Mouse (Mus musculus): ENCODE data around the gene Hsd17b11. TPM values are rescaled to one million over a fixed set of nuclear protein-coding genes. Genes with fewer than 3 reads are reported as not detected.

Gene Hsd17b11
- total and polyA plus RNA-seq, 3 experiments, result 9.4 to 25.8 (median 15.3) TPM

- H3K36me3 ChIP-seq (replicated peaks in 1 of 2; ENCODE audit: control insufficient read depth in 1 of 2, insufficient read depth in 1 of 2, low read length in 1 of 2), result no peaks in the 10 kb centered on the region
- H3K79me2 ChIP-seq (replicated peaks; ENCODE audit: control insufficient read depth, extremely low read depth, insufficient read depth, poor library complexity, severe bottlenecking), result no peaks in the 10 kb centered on the region
- H3K9me3 ChIP-seq (replicated peaks; ENCODE audit: low read length), result no peaks in the 10 kb centered on the region
- dilution Hi-C loops (cut with MboI; ENCODE audit: extremely low pct_ligation_motif_present, extremely low pct_unique_long_range_greater_than_20kb, low sequenced_read_pairs), result no loop called here
- in situ Hi-C loops (cut with MboI; ENCODE audit: low pct_ligation_motif_present, low pct_unique_long_range_greater_than_20kb, low sequenced_read_pairs), result no loop called here
- peaks cover 13 to 37% of the 10 kb centered on the region in 2 experiments for H3K4me1 ChIP-seq (ENCODE audit: control insufficient read depth in 1 of 2, insufficient read depth in 2 of 2)
- TF ChIP-seq CHD2 (IDR thresholded peaks at IDR 0.05; ENCODE audit: low read length) (peak; percentile 37; the same call in 1 of the 2 replicates), BHLHE40 (IDR thresholded peaks at IDR 0.05; ENCODE audit: low read depth, low read length) (0 out of 2 replicates have a peak, but pooled peaks have one; percentile 20), NELFE (IDR thresholded peaks at IDR 0.05; ENCODE audit: low read depth, low read length) (no peak), IRF4 (IDR thresholded peaks at IDR 0.05; ENCODE audit: low read depth, low read length) (peak; percentile 56; the same call in 1 of the 2 replicates), JUND (conservative IDR thresholded peaks at IDR 0.05; ENCODE audit: low read depth, low read length) (no peak), KAT2A (IDR thresholded peaks at IDR 0.05; ENCODE audit: insufficient replicate concordance, low read length) (no peak), ZC3H11A (IDR thresholded peaks at IDR 0.05; ENCODE audit: low read depth, low read length) (no peak), ZNF384 (IDR thresholded peaks at IDR 0.05; ENCODE audit: low read depth, low read length) (no peak), MXI1 (IDR thresholded peaks at IDR 0.05; ENCODE audit: low read depth, low read length) (no peak), POLR2A (IDR thresholded peaks at IDR 0.05; ENCODE audit: low read depth, low read length) (no peak), CTCF (conservative IDR thresholded peaks at IDR 0.05 in 1 of 2, IDR thresholded peaks at IDR 0.05 in 1 of 2; ENCODE audit: low read depth in 2 of 2, low read length in 2 of 2) (no peak), RCOR1 (conservative IDR thresholded peaks at IDR 0.05; ENCODE audit: low read depth, low read length) (no peak), SMC3 (IDR thresholded peaks at IDR 0.05; ENCODE audit: low read depth, low read length) (no peak), POLR2AphosphoS2 (IDR thresholded peaks at IDR 0.05; ENCODE audit: low read depth, low read length) (no peak), JUN (IDR thresholded peaks at IDR 0.05; ENCODE audit: insufficient read depth, low read depth, low read length) (no peak), ETS1 (conservative IDR thresholded peaks at IDR 0.05; ENCODE audit: low read depth, low read length) (no peak), MEF2A (IDR thresholded peaks at IDR 0.05; ENCODE audit: borderline replicate concordance, low read depth, low read length) (0 out of 2 replicates have a peak, but pooled peaks have one; percentile 47), ELF1 (IDR thresholded peaks at IDR 0.05; ENCODE audit: low read depth, low read length) (peak; percentile 10; the same call in 1 of the 2 replicates), PAX5 (IDR thresholded peaks at IDR 0.05; ENCODE audit: low read length) (no peak), E2F4 (IDR thresholded peaks at IDR 0.05; ENCODE audit: insufficient replicate concordance, low read depth, low read length) (no peak), HCFC1 (IDR thresholded peaks at IDR 0.05; ENCODE audit: low read depth, low read length) (no peak), ZKSCAN1 (IDR thresholded peaks at IDR 0.05; ENCODE audit: borderline replicate concordance, low read depth, low read length) (no peak), MYC (IDR thresholded peaks at IDR 0.05; ENCODE audit: low read depth, low read length) (no peak), MAFK (IDR thresholded peaks at IDR 0.05; ENCODE audit: insufficient replicate concordance, low read length) (0 out of 2 replicates have a peak, but pooled peaks have one; percentile 18), RAD21 (IDR thresholded peaks at IDR 0.05; ENCODE audit: low read depth, low read length) (no peak), TBP (conservative IDR thresholded peaks at IDR 0.05; ENCODE audit: low read depth, low read length) (no peak), GABPA (IDR thresholded peaks at IDR 0.05; ENCODE audit: insufficient replicate concordance, low read depth, low read length) (no peak), TCF12 (IDR thresholded peaks at IDR 0.05; ENCODE audit: low read depth, low read length) (0 out of 2 replicates have a peak, but pooled peaks have one; percentile 29), CHD1 (IDR thresholded peaks at IDR 0.05; ENCODE audit: low read depth, low read length) (no peak), ZMIZ1 (IDR thresholded peaks at IDR 0.05; ENCODE audit: low read depth, low read length) (no peak), USF1 (IDR thresholded peaks at IDR 0.05; ENCODE audit: low read depth, low read length) (no peak), NRF1 (IDR thresholded peaks at IDR 0.05; ENCODE audit: low read depth, low read length) (no peak), UBTF (IDR thresholded peaks at IDR 0.05; ENCODE audit: low read depth, low read length) (no peak), MAX (IDR thresholded peaks at IDR 0.05; ENCODE audit: low read length) (no peak), MAZ (IDR thresholded peaks at IDR 0.05; ENCODE audit: low read depth, low read length) (no peak), USF2 (conservative IDR thresholded peaks at IDR 0.05; ENCODE audit: low read depth, low read length) (no peak), EP300 (IDR thresholded peaks at IDR 0.05; ENCODE audit: low read length) (peak; percentile 65; the same call in 1 of the 2 replicates), SIN3A (IDR thresholded peaks at IDR 0.05; ENCODE audit: low read length) (peak; percentile 53; the same call in 1 of the 2 replicates)
- H3K4me2 ChIP-seq (ENCODE audit: insufficient read depth, low read depth, poor library complexity, severe bottlenecking), result peak overlapping the region; percentile 89
- H3K9ac ChIP-seq (ENCODE audit: insufficient read depth, low read depth), result peak overlapping the region; percentile 52; the same call in 1 of the 2 replicates
- H3K27ac ChIP-seq (ENCODE audit: insufficient read depth, low read depth), result no peak overlapping the region
- DNase-seq (ENCODE audit: extremely low read depth), result no peak
- no peak overlapping the region for H3K4me3 ChIP-seq (replicated peaks in 1 of 3; ENCODE audit: low read depth in 2 of 3, low read length in 2 of 3, poor library complexity in 1 of 3)
- H3K27me3 ChIP-seq (replicated peaks), result no peaks in the 10 kb centered on the region
Measured at GRCm38 (mm10) chr5:104025245-104025854, 3.6 kb upstream of the Hsd17b11 start.

Data from CH12.LX (cell line).